Mouse (Mus musculus): ENCODE data around the gene Xylt1.

Xylt1 gene

GRCm38 (mm10) chr7:117435730-117436441 lies 55.1 kb downstream of the Xylt1 start:
- DNase-seq (ENCODE audit: low spot score): peak; percentile 57

- DNase-seq (ENCODE audit: low spot score): no peak
Measured at GRCm38 (mm10) chr7:117436892-117437291, 56.1 kb downstream of the Xylt1 start.

- DNase-seq (ENCODE audit: low spot score): peak; percentile 53
Measured at GRCm38 (mm10) chr7:117440994-117441393, 60.2 kb downstream of the Xylt1 start.

- no peak for DNase-seq (ENCODE audit: low spot score)
Measured at GRCm38 (mm10) chr7:117442639-117443038, 61.9 kb downstream of the Xylt1 start.

GRCm38 (mm10) chr7:117443215-117443614 lies 62.4 kb downstream of the Xylt1 start:
- no peak for DNase-seq (ENCODE audit: low spot score)

GRCm38 (mm10) chr7:117445471-117445870 lies 64.7 kb downstream of the Xylt1 start:
- no peak for DNase-seq (ENCODE audit: low spot score)

GRCm38 (mm10) chr7:117449605-117450004 lies 68.8 kb downstream of the Xylt1 start:
- no peak for DNase-seq (ENCODE audit: low spot score)

GRCm38 (mm10) chr7:117451212-117451611 lies 70.4 kb downstream of the Xylt1 start:
- no peak for DNase-seq (ENCODE audit: low spot score)

- DNase-seq (ENCODE audit: low spot score): no peak
Measured at GRCm38 (mm10) chr7:117452269-117452668, 71.5 kb downstream of the Xylt1 start.

- DNase-seq (ENCODE audit: low spot score): no peak
Measured at GRCm38 (mm10) chr7:117454789-117455548, 74.2 kb downstream of the Xylt1 start.

GRCm38 (mm10) chr7:117462196-117462935 lies 81.6 kb downstream of the Xylt1 start:
- peak; percentile 25 for DNase-seq (ENCODE audit: low spot score)

GRCm38 (mm10) chr7:117464956-117465355 lies 84.2 kb downstream of the Xylt1 start:
- DNase-seq (ENCODE audit: low spot score): no peak

GRCm38 (mm10) chr7:117466006-117466780 lies 85.4 kb downstream of the Xylt1 start:
- DNase-seq (ENCODE audit: low spot score): no peak

- DNase-seq (ENCODE audit: low spot score): no peak
Measured at GRCm38 (mm10) chr7:117470243-117470802, 89.5 kb downstream of the Xylt1 start.

- DNase-seq (ENCODE audit: low spot score): no peak
Measured at GRCm38 (mm10) chr7:117472055-117472780, 91.4 kb downstream of the Xylt1 start.

GRCm38 (mm10) chr7:117472781-117473743 lies 92.3 kb downstream of the Xylt1 start:
- DNase-seq (ENCODE audit: low spot score): no peak

GRCm38 (mm10) chr7:117474302-117474701 lies 93.5 kb downstream of the Xylt1 start:
- DNase-seq (ENCODE audit: low spot score): no peak

GRCm38 (mm10) chr7:117475106-117475505 lies 94.3 kb downstream of the Xylt1 start:
- DNase-seq (ENCODE audit: low spot score): no peak

GRCm38 (mm10) chr7:117478937-117479336 lies 98.2 kb downstream of the Xylt1 start:
- no peak for DNase-seq (ENCODE audit: low spot score)

- DNase-seq (ENCODE audit: low spot score): no peak
Measured at GRCm38 (mm10) chr7:117480831-117481230, 100.1 kb downstream of the Xylt1 start.
